Mouse (Mus musculus): ENCODE data around the gene Gm15155.

- no peak for TF ChIP-seq POLR2A (IDR thresholded peaks at IDR 0.05; ENCODE audit: insufficient read depth, low read depth, low read length)
- no peak for TF ChIP-seq CTCF (IDR thresholded peaks at IDR 0.05; ENCODE audit: insufficient read depth, low read depth, low read length)
Measured at GRCm38 (mm10) chrX:155624895-155625294, 354 bp downstream of the Gm15155 start.

Measured in olfactory bulb, adult 2 months (tissue).